ENCODE assay signal across 16 mouse cellular contexts in genomic region chr13:99124141-99124540, GRCm38 (mm10).
DNase-seq lines count a peak whose midpoint lies in the region; ATAC-seq and TF ChIP-seq lines count a peak whose summit lies in the region.
"Had no signal": no experiment of that assay in that cellular context is flagged by ENCODE, and none has a peak within 500 bp of the region (broad histone marks: within the 10 kb centered on the region; RNA-seq: fewer than 3 reads in every experiment).

No protein-coding gene starts in this region.

- H3K27ac ChIP-seq in heart, embryonic 13.5 days (replicated peaks): peak overlapping the region; percentile 37
- peak overlapping the region; percentile 70 for H3K27ac ChIP-seq in kidney, postnatal 0 days
- H3K27ac ChIP-seq in brown adipose tissue, adult 24 weeks (replicated peaks; ENCODE audit: low read depth, low read length): peak overlapping the region; percentile 63
- H3K27ac ChIP-seq in limb, embryonic 15.5 days: peak overlapping the region; percentile 68
- H3K27ac ChIP-seq: midbrain, embryonic 15.5 days; neural tube, embryonic 12.5 days had no signal

- 0 out of 2 replicates have a peak, but pooled peaks cover 8% of the 10 kb centered on the region for H3K27me3 ChIP-seq in heart, embryonic 13.5 days (replicated peaks)
- H3K27me3 ChIP-seq in kidney, postnatal 0 days (ENCODE audit: insufficient read depth, low read length): no peaks in the 10 kb centered on the region
- no peaks in the 10 kb centered on the region for H3K27me3 ChIP-seq in limb, embryonic 15.5 days
- H3K27me3 ChIP-seq: midbrain, embryonic 15.5 days; neural tube, embryonic 12.5 days had no signal

- no peak overlapping the region for H3K9ac ChIP-seq in heart, embryonic 13.5 days
- no peak overlapping the region for H3K9ac ChIP-seq in kidney, postnatal 0 days (ENCODE audit: low read depth, low read length)
- no peak overlapping the region for H3K9ac ChIP-seq in limb, embryonic 15.5 days
- H3K9ac ChIP-seq: midbrain, embryonic 15.5 days; neural tube, embryonic 12.5 days had no signal

- no peak for ATAC-seq in heart, embryonic 13.5 days (ENCODE audit: extremely low read depth, insufficient number of reproducible peaks, low FRiP score, low TSS enrichment)
- ATAC-seq in kidney, postnatal 0 days (replicated peaks; ENCODE audit: low FRiP score, low read depth): no peak
- no peak for ATAC-seq in limb, embryonic 15.5 days (ENCODE audit: insufficient number of reproducible peaks, low FRiP score, low TSS enrichment, low read depth)
- ATAC-seq: midbrain, embryonic 15.5 days had no signal

- H3K36me3 ChIP-seq in heart, embryonic 13.5 days: no peaks in the 10 kb centered on the region
- no peaks in the 10 kb centered on the region for H3K36me3 ChIP-seq in kidney, postnatal 0 days (ENCODE audit: insufficient read depth, low read length)
- no peaks in the 10 kb centered on the region for H3K36me3 ChIP-seq in limb, embryonic 15.5 days
- H3K36me3 ChIP-seq: G1E; midbrain, embryonic 15.5 days; neural tube, embryonic 12.5 days had no signal

- H3K4me3 ChIP-seq in heart, embryonic 13.5 days: no peak overlapping the region
- no peak overlapping the region for H3K4me3 ChIP-seq in kidney, postnatal 0 days (replicated peaks; ENCODE audit: low read depth, low read length)
- no peak overlapping the region for H3K4me3 ChIP-seq in brown adipose tissue, adult 24 weeks (ENCODE audit: insufficient read depth, low read depth, low read length)
- H3K4me3 ChIP-seq in limb, embryonic 15.5 days: no peak overlapping the region
- H3K4me3 ChIP-seq: erythroblast, embryonic 14.5 days; midbrain, embryonic 15.5 days; neural tube, embryonic 12.5 days had no signal

- no peaks in the 10 kb centered on the region for H3K9me3 ChIP-seq in heart, embryonic 13.5 days
- no peaks in the 10 kb centered on the region for H3K9me3 ChIP-seq in kidney, postnatal 0 days (replicated peaks; ENCODE audit: low read length)
- H3K9me3 ChIP-seq in limb, embryonic 15.5 days: no peaks in the 10 kb centered on the region
- H3K9me3 ChIP-seq: G1E; midbrain, embryonic 15.5 days; neural tube, embryonic 12.5 days had no signal

- TF ChIP-seq CTCF in kidney, postnatal 0 days (IDR thresholded peaks at IDR 0.05; ENCODE audit: low read depth): no peak

- WGBS in heart, embryonic 13.5 days: 38% methylated on average over 2 of the region's 2 CpGs
- 24% methylated on average over 2 of the region's 2 CpGs for WGBS in kidney, postnatal 0 days
- WGBS in limb, embryonic 15.5 days: 38% methylated on average over 2 of the region's 2 CpGs

- H3K4me1 ChIP-seq in heart, embryonic 13.5 days: peaks cover 31% of the 10 kb centered on the region
- peaks cover 9% of the 10 kb centered on the region; the same call in 1 of the 2 replicates for H3K4me1 ChIP-seq in kidney, postnatal 0 days (replicated peaks; ENCODE audit: insufficient read depth, low read length)
- peaks cover 5% of the 10 kb centered on the region for H3K4me1 ChIP-seq in brown adipose tissue, adult 24 weeks (ENCODE audit: control insufficient read depth, insufficient read depth, insufficient read length, low read length)
- peaks cover 34% of the 10 kb centered on the region for H3K4me1 ChIP-seq in limb, embryonic 15.5 days
- H3K4me1 ChIP-seq: midbrain, embryonic 15.5 days had no signal

- H3K4me2 ChIP-seq in heart, embryonic 13.5 days: no peak overlapping the region
- no peak overlapping the region for H3K4me2 ChIP-seq in kidney, postnatal 0 days (ENCODE audit: low read length)
- no peak overlapping the region for H3K4me2 ChIP-seq in limb, embryonic 15.5 days
- H3K4me2 ChIP-seq: midbrain, embryonic 15.5 days; neural tube, embryonic 12.5 days had no signal

- no peak for DNase-seq in heart, postnatal 4 days
- DNase-seq in kidney, postnatal 0 days (ENCODE audit: low spot score): no peak
- no peak for DNase-seq in kidney, adult 9 months
- no peak for DNase-seq in yolk sac, embryonic 10.5 days (ENCODE audit: low spot score)
- no peak for DNase-seq in spleen, postnatal 36 days (ENCODE audit: low spot score in 2 of 2)
- DNase-seq: adrenal gland, postnatal 25 days; layer of hippocampus, adult 9-11 months; left cerebral cortex, postnatal 4 days; spleen, adult 18-20 months had no signal
